Mouse (Mus musculus) heart, postnatal 0 days (tissue): ENCODE measurements around the gene Fam19a5. TPM values are rescaled to one million over a fixed set of nuclear protein-coding genes. Genes with fewer than 3 reads are reported as not detected.

Source experiments
- ATAC-seq: fragments of 200-750 bp; cut with Nextera tagmentation; 2 replicates; pipeline ENCODE4 v1.8.0; 2017; ENCODE audit warnings: low read depth, moderate number of reproducible peaks, moderate library complexity; ENCODE audit not compliant: insufficient read depth
- DNase-seq: peaks from one replicate; pipeline ENCODE4 v3.0.0-alpha.2; 2016; ENCODE audit warnings: low spot score
- H3K27ac ChIP-seq: fragments of 300-500 bp; sonication (generic); 2 replicates; pipeline ENCODE4 v1.5.1; 2014; ENCODE audit warnings: low read depth, mild to moderate bottlenecking
- H3K27me3 ChIP-seq: fragments of 300-500 bp; sonication (generic); 2 replicates; pipeline ENCODE4 v1.6.1; 2014; ENCODE audit warnings: low read length, mixed read lengths; ENCODE audit not compliant: control insufficient read depth, insufficient read depth
- H3K36me3 ChIP-seq: fragments of 300-500 bp; sonication (generic); replicated peaks from 2 replicates; pipeline ENCODE4 v1.6.1; 2014; ENCODE audit warnings: low read length, mixed read lengths; ENCODE audit not compliant: control insufficient read depth, insufficient read depth
- H3K4me1 ChIP-seq: fragments of 300-500 bp; sonication (generic); 2 replicates; pipeline ENCODE4 v1.6.1; 2014; ENCODE audit warnings: antibody characterized with exemption; ENCODE audit not compliant: control insufficient read depth, insufficient read depth
- H3K4me2 ChIP-seq: fragments of 300-500 bp; sonication (generic); 2 replicates; pipeline ENCODE4 v1.6.1; 2014; ENCODE audit warnings: low read depth, mild to moderate bottlenecking, low read length, moderate library complexity
- H3K4me3 ChIP-seq: fragments of 300-500 bp; sonication (generic); 2 replicates; pipeline ENCODE4 v1.5.1; 2014; ENCODE audit warnings: low read depth, low read length
- H3K9ac ChIP-seq: fragments of 300-500 bp; sonication (generic); replicated peaks from 2 replicates; pipeline ENCODE4 v1.6.1; 2014; ENCODE audit warnings: low read depth, low read length, mixed read lengths
- H3K9me3 ChIP-seq: fragments of 300-500 bp; sonication (generic); replicated peaks from 2 replicates; pipeline ENCODE4 v1.6.1; 2016; ENCODE audit warnings: low read length; ENCODE audit not compliant: control insufficient read depth
- CTCF ChIP-seq: IDR thresholded peaks from 2 replicates; pipeline ENCODE4 v1.5.1; 2016; ENCODE audit warnings: antibody characterized with exemption, control low read depth, low read depth
- EP300 ChIP-seq: IDR thresholded peaks from 2 replicates; pipeline ENCODE4 v1.6.1; 2016; ENCODE audit warnings: antibody characterized with exemption, low read depth
- WGBS: fragments of 180-500 bp; shearing (Covaris S2); extraction: QIAGEN DNeasy Blood & Tissue Kit; methylation state at CpG from one replicate; pipeline ENCODE4 v1.1.7; 2014; 5-methylcytosine and 5-hydroxymethylcytosine counted together
- polyA plus RNA-seq: library from polyadenylated mRNA; unstranded; fragments of >200 nt; fragmentation: Nextera tagmentation; extraction: Ambion mirVana; gene quantifications from 2 replicates; pipeline ENCODE4 v1.2.1, GENCODE M21; 2015
- total RNA-seq: library from RNA; depleted of rRNA; stranded (reverse); fragments of >200 nt; gene quantifications from 2 replicates; pipeline ENCODE4 v1.2.3, GENCODE M21; 2014; ENCODE audit warnings: low replicate concordance

The Fam19a5 gene
- total and polyA plus RNA-seq, 2 experiments from 2014 or later = 0.27 to 2.5 TPM

DNA sequence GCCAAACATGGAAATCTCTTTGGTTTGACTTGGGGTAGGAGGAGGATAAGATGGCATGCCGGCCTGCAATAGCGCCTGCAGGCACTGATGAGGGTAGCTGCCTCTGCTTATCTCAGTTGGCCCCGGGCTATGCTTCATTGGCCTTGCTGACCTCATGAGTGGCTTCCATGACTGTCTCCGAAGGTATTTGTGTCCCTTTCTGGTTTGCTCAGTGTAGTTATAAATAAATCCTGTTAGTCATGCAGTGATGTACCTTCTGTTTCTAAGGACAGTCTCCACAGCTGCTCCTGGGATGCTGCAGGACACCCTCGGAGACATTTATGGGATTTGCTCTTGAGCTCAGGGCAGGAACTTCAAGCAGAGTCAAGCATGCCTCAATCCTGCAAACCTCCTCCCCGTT is 115.6 kb downstream of the Fam19a5 start:
- Histone ChIP-seq H3K27me3 (no peaks in the 10 kb centered on the region), H3K9me3 (no peaks in the 10 kb centered on the region), H3K27ac (no peak overlapping the region), H3K36me3 (no peaks in the 10 kb centered on the region), H3K9ac (no peak overlapping the region), H3K4me3 (no peak overlapping the region), H3K4me1 (no peaks in the 10 kb centered on the region), H3K4me2 (no peak overlapping the region)
- 51% methylated on average over 6 of the region's 6 CpGs for WGBS
- ATAC-seq = no peak
- TF ChIP-seq EP300 (no peak), CTCF (no peak)
- no peak for DNase-seq

DNA sequence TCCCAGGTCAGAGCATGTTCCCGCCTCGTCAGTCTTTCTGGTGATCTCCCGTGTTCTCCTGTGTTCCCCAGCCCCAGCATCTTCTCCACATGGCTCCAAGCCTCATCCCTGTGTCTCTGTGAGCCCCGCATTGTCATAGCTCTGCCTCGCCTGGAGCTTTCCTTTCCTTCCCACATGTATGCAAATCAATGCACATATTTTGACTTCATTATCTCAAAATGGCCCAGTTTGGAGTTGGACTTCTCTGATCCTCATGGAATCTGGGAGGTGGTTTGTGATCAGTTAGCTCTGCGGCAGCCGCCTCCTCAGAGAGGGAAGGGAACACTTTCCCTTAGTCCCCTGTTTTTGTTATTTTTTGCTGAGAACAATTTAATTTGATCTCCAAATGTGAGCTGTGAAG is 117.9 kb downstream of the Fam19a5 start:
- Histone ChIP-seq H3K4me1 (no peaks in the 10 kb centered on the region), H3K9me3 (no peaks in the 10 kb centered on the region), H3K36me3 (no peaks in the 10 kb centered on the region), H3K27me3 (no peaks in the 10 kb centered on the region), H3K9ac (no peak overlapping the region), H3K4me2 (no peak overlapping the region), H3K4me3 (no peak overlapping the region), H3K27ac (no peak overlapping the region)
- TF ChIP-seq CTCF = no peak
- no peak for TF ChIP-seq EP300
- 81% methylated on average over 7 of the region's 7 CpGs for WGBS
- ATAC-seq = no peak
- no peak for DNase-seq

DNA sequence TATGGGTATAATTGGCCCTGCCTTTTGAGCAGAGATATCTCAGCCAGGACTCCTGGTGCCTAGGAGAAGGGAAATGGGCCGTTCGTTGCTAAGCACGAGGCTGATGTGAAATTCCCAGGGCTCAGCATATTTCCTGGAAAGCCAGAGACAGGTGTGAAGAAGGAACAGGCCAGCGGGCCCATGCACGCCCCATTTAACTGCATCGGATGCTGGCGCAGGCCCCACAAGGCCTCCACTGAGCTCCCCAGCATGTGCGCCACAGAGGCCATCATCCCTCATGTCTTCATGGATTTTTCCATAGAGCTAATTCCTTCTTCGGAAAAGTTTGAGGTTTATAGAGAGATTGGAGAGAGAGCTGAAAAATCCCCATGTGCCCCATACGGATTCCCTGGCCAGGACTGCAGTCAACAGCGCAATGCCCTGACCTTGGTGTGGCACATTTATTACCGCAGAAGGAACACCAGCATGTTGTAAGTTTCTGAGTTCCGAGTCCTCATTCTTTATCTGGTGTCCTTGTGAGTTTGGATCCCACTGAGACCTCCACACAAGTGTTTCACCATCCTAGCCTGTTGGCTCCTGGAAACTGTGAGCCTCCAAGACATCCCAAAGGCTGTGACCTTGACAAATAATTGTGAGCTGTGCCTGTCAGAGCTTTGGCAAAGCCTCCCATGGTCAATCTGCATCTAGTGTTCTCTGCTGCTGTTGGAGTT is 122.1 kb downstream of the Fam19a5 start:
- no peak overlapping the region for H3K27ac ChIP-seq
- 85% methylated on average over 13 of the region's 13 CpGs for WGBS
- H3K4me3 ChIP-seq = no peak overlapping the region
- H3K27me3 ChIP-seq = no peaks in the 10 kb centered on the region
- no peaks in the 10 kb centered on the region for H3K36me3 ChIP-seq
- no peak for TF ChIP-seq CTCF
- TF ChIP-seq EP300 = no peak
- no peak overlapping the region for H3K9ac ChIP-seq
- no peak for ATAC-seq
- DNase-seq = no peak
- H3K4me1 ChIP-seq = no peaks in the 10 kb centered on the region
- H3K4me2 ChIP-seq = no peak overlapping the region
- H3K9me3 ChIP-seq = no peaks in the 10 kb centered on the region

DNA sequence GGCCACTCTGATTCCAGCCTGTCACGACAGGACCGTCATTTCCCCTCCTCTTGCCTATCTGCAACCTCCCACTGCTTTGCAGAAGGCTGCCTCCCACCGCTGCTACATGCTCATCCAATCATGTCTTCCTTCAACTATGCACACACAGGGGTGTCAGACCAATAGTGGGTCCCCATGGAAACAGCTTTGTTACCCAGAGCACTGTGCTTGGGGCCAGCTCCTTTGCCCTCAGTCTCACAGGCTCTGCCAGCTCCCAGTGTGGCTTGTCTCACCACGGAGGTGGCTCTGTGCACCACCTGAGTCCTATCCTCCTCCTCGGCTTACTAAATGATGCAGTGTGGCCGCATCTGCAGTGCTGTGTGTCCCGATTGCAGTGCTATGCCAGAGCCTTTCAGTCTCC is 123.3 kb downstream of the Fam19a5 start:
- TF ChIP-seq EP300 (no peak), CTCF (no peak)
- Histone ChIP-seq H3K9ac (no peak overlapping the region), H3K4me2 (no peak overlapping the region), H3K27ac (no peak overlapping the region), H3K27me3 (no peaks in the 10 kb centered on the region), H3K4me1 (no peaks in the 10 kb centered on the region), H3K9me3 (no peaks in the 10 kb centered on the region), H3K4me3 (no peak overlapping the region), H3K36me3 (no peaks in the 10 kb centered on the region)
- DNase-seq (no peak), ATAC-seq (no peak)
- WGBS = 69% methylated on average over 7 of the region's 7 CpGs

DNA sequence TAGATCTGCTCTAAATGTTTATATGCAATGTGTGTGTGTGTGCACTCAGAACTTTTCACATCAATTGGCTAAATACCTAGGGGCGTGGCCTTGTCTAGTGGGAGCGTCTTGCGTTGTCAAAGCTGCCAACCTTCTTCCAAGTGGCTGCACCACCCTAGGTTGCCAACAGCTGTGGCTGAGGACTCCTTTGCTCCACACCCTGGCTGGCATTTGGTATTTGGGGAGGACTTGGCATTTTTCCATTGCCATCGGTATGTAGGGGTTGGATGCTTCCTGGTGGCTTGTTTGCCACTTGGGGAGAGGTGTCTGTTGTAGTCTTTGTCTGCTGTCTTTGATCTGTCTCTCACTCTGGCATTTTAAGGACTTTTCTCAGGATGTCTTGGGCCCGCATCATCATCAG is 124.0 kb downstream of the Fam19a5 start:
- no peaks in the 10 kb centered on the region for H3K4me1 ChIP-seq
- no peaks in the 10 kb centered on the region for H3K36me3 ChIP-seq
- no peaks in the 10 kb centered on the region for H3K9me3 ChIP-seq
- no peak overlapping the region for H3K9ac ChIP-seq
- H3K4me3 ChIP-seq = no peak overlapping the region
- ATAC-seq = no peak
- H3K27me3 ChIP-seq = no peaks in the 10 kb centered on the region
- 62% methylated on average over 5 of the region's 5 CpGs for WGBS
- no peak overlapping the region for H3K27ac ChIP-seq
- DNase-seq = no peak
- TF ChIP-seq EP300 = no peak
- TF ChIP-seq CTCF = no peak
- H3K4me2 ChIP-seq = no peak overlapping the region

DNA sequence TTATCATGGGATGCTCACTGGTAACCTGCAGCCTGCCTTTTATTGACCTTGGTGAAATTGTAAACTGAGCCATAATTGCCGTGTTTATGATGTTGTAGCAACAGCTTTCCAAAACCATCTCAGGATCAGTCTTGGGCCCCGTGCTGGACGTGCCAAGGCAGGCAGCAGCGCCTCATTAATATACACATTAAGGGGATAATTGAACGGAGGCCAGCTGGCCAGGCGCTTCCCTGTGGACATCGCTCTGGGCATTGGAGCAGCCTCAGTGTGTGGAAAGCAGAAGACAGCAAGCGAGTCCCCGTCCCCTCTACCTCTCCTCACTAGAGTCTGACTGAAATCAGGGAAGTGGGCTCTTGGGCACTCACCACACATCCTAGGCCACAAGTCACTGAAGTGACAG is 127.8 kb downstream of the Fam19a5 start:
- Histone ChIP-seq H3K27me3 (no peaks in the 10 kb centered on the region), H3K27ac (no peak overlapping the region), H3K4me3 (no peak overlapping the region), H3K9ac (no peak overlapping the region), H3K4me1 (no peaks in the 10 kb centered on the region), H3K4me2 (no peak overlapping the region), H3K9me3 (no peaks in the 10 kb centered on the region), H3K36me3 (no peaks in the 10 kb centered on the region)
- WGBS = 82% methylated on average over 9 of the region's 9 CpGs
- no peak for TF ChIP-seq EP300
- TF ChIP-seq CTCF = no peak
- DNase-seq (no peak), ATAC-seq (no peak)
